Mouse (Mus musculus): ENCODE measurements around the gene Sec14l5.
"Not testable (repeated sequence)": the region's sequence is repeated elsewhere in the genome, so short reads cannot be mapped to it uniquely, and the experiment has no call there.

The Sec14l5 gene

DNA sequence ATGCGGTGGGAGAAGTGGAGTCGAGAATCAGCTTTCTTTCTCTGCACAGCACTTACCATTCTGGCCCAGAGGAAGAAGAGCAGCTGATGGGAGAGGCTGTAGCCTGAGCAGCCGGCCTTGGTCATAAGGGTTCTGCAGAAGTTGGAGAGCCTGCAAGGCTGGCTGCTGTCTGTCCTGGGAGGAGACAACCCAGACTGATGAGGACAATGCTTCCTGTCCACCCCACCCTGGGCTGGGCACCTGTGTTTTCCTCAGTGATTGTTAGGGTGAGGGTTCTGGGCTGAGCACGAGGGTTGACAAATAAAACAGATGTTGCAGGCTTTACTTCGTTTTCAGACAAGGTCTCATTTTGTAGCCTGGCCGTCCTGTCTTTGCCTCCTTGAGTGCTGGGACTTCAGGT is 69.8 kb downstream of the Sec14l5 start:
- no peak for DNase-seq (ENCODE audit: low read depth, low spot score)

DNA sequence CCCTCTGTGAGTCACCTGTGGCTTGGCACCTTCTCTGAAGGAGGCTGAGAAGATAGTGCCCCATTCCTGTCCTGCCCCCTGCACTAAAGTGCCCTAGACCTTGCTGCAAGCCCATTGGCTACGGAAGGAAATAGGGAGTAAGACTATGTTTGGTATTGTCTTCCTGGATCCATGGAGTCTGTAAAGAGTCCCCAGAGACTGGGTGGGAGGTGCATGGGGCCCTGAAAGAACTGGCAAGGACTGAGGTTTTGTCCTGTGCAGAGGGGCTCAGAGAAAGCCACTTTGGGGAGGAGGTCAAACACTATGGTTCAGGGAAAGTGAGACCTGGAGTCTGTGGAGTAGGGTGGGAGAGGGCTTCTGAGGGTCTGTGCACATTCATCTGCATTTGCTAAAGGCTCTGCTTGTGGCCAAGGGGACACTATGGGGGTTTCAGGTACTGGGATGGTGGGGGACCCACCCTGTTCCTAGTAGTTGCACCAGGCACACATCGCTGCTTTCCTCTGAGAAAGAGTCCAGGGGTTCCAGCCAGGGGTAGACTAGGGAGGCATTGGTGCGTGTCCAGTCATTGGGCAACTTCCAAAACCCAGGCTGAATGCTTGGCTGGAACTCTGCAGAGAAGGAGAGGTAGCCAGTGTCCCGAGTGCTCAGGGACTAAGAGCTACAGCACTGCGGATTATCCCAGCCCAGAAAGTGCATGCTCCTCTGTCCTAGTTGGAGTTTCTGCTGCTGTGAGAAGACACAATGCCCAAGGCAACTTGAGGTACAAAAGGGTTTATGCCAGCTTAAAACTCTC is 70.6 kb downstream of the Sec14l5 start:
- no peak for DNase-seq (ENCODE audit: low read depth, low spot score)

- no peak for DNase-seq (ENCODE audit: low read depth, low spot score)
These were observed 74.5 kb downstream of the Sec14l5 start for GRCm38 (mm10) chr16:5221403-5221802.

DNA sequence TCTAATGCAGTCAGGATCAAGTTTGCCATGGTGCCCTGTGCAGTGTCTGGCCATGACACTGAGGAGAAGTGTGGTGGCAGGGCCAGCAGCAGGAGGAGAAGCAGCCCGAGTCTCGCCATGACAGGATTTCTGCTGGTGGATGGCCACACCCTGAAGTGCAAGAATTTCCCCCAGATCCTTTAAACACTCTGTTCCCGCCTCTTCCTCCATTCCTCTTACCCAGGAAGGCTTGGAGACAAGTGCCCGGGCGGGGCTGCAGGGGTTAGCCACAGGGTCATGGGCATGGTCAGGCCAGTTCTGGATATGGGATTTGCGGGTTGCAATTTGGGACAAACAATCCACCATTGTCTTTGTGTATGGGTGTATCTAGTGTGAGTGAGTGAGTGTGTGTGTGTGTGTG is 75.2 kb downstream of the Sec14l5 start, which contains the start of gene AU021092:
AU021092 (minus strand) TSS at position 160 of the 400 bp plus-strand sequence.
- DNase-seq (ENCODE audit: low read depth, low spot score): no peak

- not testable (repeated sequence) for DNase-seq (ENCODE audit: low read depth, low spot score)
These were observed 79.6 kb downstream of the Sec14l5 start for GRCm38 (mm10) chr16:5226534-5226933.

- DNase-seq (ENCODE audit: low read depth, low spot score): not testable (repeated sequence)
These were observed 80.6 kb downstream of the Sec14l5 start for GRCm38 (mm10) chr16:5227501-5227900.

GRCm38 (mm10) chr16:5228103-5228502 is 81.2 kb downstream of the Sec14l5 start:
- not testable (repeated sequence) for DNase-seq (ENCODE audit: low read depth, low spot score)

DNA sequence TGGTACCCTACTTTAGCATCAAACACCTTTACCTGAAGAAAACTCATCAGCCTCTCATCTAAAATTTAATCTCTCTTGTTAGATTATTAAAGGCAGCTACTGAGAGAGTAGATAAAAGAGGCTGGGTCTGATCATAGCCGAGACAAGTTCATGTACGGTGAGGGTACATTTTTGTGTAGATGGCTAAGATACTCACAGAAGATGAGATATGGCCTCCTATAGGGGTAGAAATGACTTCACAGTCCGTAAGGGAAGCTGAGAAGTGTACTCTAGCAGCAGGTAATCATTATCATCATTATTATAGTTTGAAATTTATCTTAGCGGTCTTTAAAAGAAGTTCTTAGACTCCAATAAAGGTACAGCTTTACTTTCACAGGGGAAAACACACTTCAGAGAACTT is 86.1 kb downstream of the Sec14l5 start:
- no peak for DNase-seq (ENCODE audit: low read depth, low spot score)

GRCm38 (mm10) chr16:5233418-5234313 is 86.8 kb downstream of the Sec14l5 start, which contains the start of gene Alg1:
Gene Alg1 (plus strand): TSS chr16:5233621.
- peak; percentile 95 for DNase-seq (ENCODE audit: low read depth, low spot score)
